Mouse (Mus musculus) kidney, adult 11 months (tissue): ENCODE data around the gene Wdr74.
"Not testable (repeated sequence)": the region's sequence is repeated elsewhere in the genome, so short reads cannot be mapped to it uniquely, and the experiment has no call there.

Source experiments
- DNase-seq: peaks from one replicate; pipeline ENCODE4 v3.0.0; 2022

The Wdr74 gene

GRCm38 (mm10) chr19:8716767-8717475 is 18.7 kb upstream of the Wdr74 start:
- DNase-seq = no peak

- peak; percentile 51 for DNase-seq
Observed at GRCm38 (mm10) chr19:8718357-8718756, 17.3 kb upstream of the Wdr74 start.

- not testable (repeated sequence) for DNase-seq
Observed at GRCm38 (mm10) chr19:8719037-8719436, 16.6 kb upstream of the Wdr74 start.

- DNase-seq = no peak
Observed at GRCm38 (mm10) chr19:8721378-8721777, 14.2 kb upstream of the Wdr74 start.

GRCm38 (mm10) chr19:8722021-8722420 is 13.6 kb upstream of the Wdr74 start:
- DNase-seq = no peak

- DNase-seq = no peak
Observed at GRCm38 (mm10) chr19:8722559-8722906, 13.1 kb upstream of the Wdr74 start.

- DNase-seq = peak; percentile 97
Observed at GRCm38 (mm10) chr19:8722907-8723573, 12.6 kb upstream of the Wdr74 start, which contains the start of gene Slc3a2. TSS of gene Slc3a2 (minus strand) at chr19:8723369.

- no peak for DNase-seq
Observed at GRCm38 (mm10) chr19:8723574-8724346, 11.9 kb upstream of the Wdr74 start.

GRCm38 (mm10) chr19:8724392-8724791 is 11.2 kb upstream of the Wdr74 start:
- DNase-seq = no peak

- no peak for DNase-seq
Observed at GRCm38 (mm10) chr19:8725081-8725613, 10.5 kb upstream of the Wdr74 start.

- no peak for DNase-seq
Observed at GRCm38 (mm10) chr19:8726609-8727390, 8.8 kb upstream of the Wdr74 start.

- DNase-seq = no peak
Observed at GRCm38 (mm10) chr19:8727495-8728114, 8.0 kb upstream of the Wdr74 start.

GRCm38 (mm10) chr19:8728335-8729099 is 7.1 kb upstream of the Wdr74 start:
- DNase-seq = not testable (repeated sequence)

GRCm38 (mm10) chr19:8734334-8734733 is 1.3 kb upstream of the Wdr74 start:
- DNase-seq = no peak

GRCm38 (mm10) chr19:8736160-8736467 is 487 bp downstream of the Wdr74 start:
- no peak for DNase-seq

GRCm38 (mm10) chr19:8738911-8739310 is 3.3 kb downstream of the Wdr74 start:
- no peak for DNase-seq

GRCm38 (mm10) chr19:8739646-8740045 is 4.0 kb downstream of the Wdr74 start:
- DNase-seq = no peak

GRCm38 (mm10) chr19:8740603-8741002 is 5.0 kb downstream of the Wdr74 start, which contains the start of gene 1700092M07Rik:
TSS of gene 1700092M07Rik (plus strand) at chr19:8740718.
- DNase-seq = no peak

- peak; percentile 98 for DNase-seq
Observed at GRCm38 (mm10) chr19:8741243-8741869, 5.7 kb downstream of the Wdr74 start, which contains the start of gene Stx5a. TSS of gene Stx5a (plus strand) at chr19:8741413.

GRCm38 (mm10) chr19:8742176-8742575 is 6.5 kb downstream of the Wdr74 start:
- no peak for DNase-seq

- no peak for DNase-seq
Observed at GRCm38 (mm10) chr19:8745382-8745781, 9.8 kb downstream of the Wdr74 start.
